Mouse (Mus musculus): Measurements from ENCODE around the gene Phf3. TPM values are rescaled to one million over a fixed set of nuclear protein-coding genes. Genes with fewer than 3 reads are reported as not detected.

Phf3 gene
- 10.0 and 21.5 TPM in 2 replicates for polyA plus RNA-seq (2021; fragmentation: Nextera tagmentation)
- long read RNA-seq, experiment 1, partial matches to known transcripts = 9 of 28 reads
- long read RNA-seq, experiment 1, other reads (novel, unspliced or antisense) = 18 of 28 reads
- long read RNA-seq, experiment 2, partial matches to known transcripts = 10 of 33 reads
- long read RNA-seq, experiment 2, other reads (novel, unspliced or antisense) = 22 of 33 reads

GRCm38 (mm10) chr1:30873541-30874260 lies at the start of gene Phf3:
Gene Phf3 (minus strand): TSS chr1:30873921.

Other genes starting within 250 kb of the Phf3 start
- gene AC153137.1, start 104.0 kb upstream of the Phf3 start, polyA plus RNA-seq (2021; fragmentation: Nextera tagmentation) = not detected in 2 replicates